Mouse (Mus musculus) heart, adult 2 months (tissue): ENCODE measurements at regions not wholly inside any gene's neighbourhood (a gene's known extent, or its start where the extent isn't known, plus 50 kb on each side); places are given as distances from the start of the nearest gene placed in this dataset.

ENCODE experiments used
- EP300 ChIP-seq: fragments of 200-500 bp; IDR thresholded peaks from 2 replicates; pipeline ENCODE4 v1.6.1; 2011; ENCODE audit warnings: low read depth, low read length, control low read depth; ENCODE audit not compliant: insufficient read depth
- POLR2A ChIP-seq: fragments of 200-500 bp; IDR thresholded peaks from 2 replicates; pipeline ENCODE4 v1.6.1; 2011; ENCODE audit warnings: mild to moderate bottlenecking, low read depth, low read length, control low read depth; ENCODE audit not compliant: insufficient read depth

DNA sequence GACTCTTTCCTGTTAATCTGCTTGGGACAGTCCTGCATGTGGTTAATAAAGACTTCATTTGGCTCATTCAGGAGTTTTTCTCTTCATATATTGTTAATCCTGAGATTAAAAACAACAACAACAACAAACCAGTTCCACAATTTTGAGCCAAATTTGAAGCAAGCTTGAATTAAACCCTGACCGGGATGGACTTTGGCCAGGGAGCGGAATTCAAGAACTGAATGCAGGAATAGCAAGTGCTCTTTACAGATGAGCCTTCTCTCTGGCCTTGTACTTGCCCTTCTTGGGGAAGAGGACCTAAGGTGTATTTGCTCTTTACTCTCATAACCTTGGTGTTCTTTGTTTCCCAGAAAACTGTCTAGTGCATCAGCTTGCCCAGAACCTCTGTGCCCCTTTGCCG is 161.6 kb downstream of the 9530068E07Rik start:
- TF ChIP-seq POLR2A, result no peak
- TF ChIP-seq EP300, result no peak
